ENCODE assay signal across 17 mouse cellular contexts in genomic region chr7:46380625-46381024, GRCm38 (mm10). TPM values are rescaled to one million over a fixed set of nuclear protein-coding genes. Genes with fewer than 3 reads are reported as not detected.
DNase-seq lines count a peak whose midpoint lies in the region; ATAC-seq and TF ChIP-seq lines count a peak whose summit lies in the region.
"Had no signal": no experiment of that assay in that cellular context is flagged by ENCODE, and none has a peak within 500 bp of the region (broad histone marks: within the 10 kb centered on the region; RNA-seq: fewer than 3 reads in every experiment).

No protein-coding gene starts in this region.

- H3K4me1 ChIP-seq in liver, postnatal 0 days (ENCODE audit: insufficient read depth): no peaks in the 10 kb centered on the region
- no peaks in the 10 kb centered on the region for H3K4me1 ChIP-seq in liver, embryonic 12.5 days
- no peaks in the 10 kb centered on the region for H3K4me1 ChIP-seq in ES-Bruce4 (ENCODE audit: control insufficient read depth, insufficient read depth, low read length)

- no peak overlapping the region for H3K9ac ChIP-seq in liver, postnatal 0 days (replicated peaks)
- H3K9ac ChIP-seq in liver, embryonic 12.5 days: no peak overlapping the region
- no peak overlapping the region for H3K9ac ChIP-seq in ES-Bruce4 (ENCODE audit: low read depth, poor library complexity, severe bottlenecking)
- H3K9ac ChIP-seq: embryonic facial prominence, embryonic 12.5 days; forebrain, embryonic 13.5 days; hindbrain, embryonic 14.5 days; lung, embryonic 15.5 days had no signal

- TF ChIP-seq CTCF in liver, postnatal 0 days (IDR thresholded peaks at IDR 0.05; ENCODE audit: low read depth): 0 out of 2 replicates have a peak, but pooled peaks have one; percentile 9
- peak; percentile 45 for TF ChIP-seq CTCF in ES-Bruce4 (IDR thresholded peaks at IDR 0.05; ENCODE audit: low read depth, low read length)

- WGBS in liver, postnatal 0 days (ENCODE audit: insufficient replicate concordance): 60% methylated on average over 9 of the region's 9 CpGs
- WGBS in liver, embryonic 12.5 days (ENCODE audit: insufficient replicate concordance): 58% methylated on average over 9 of the region's 9 CpGs

- peak; percentile 66; the same call in 1 of the 2 replicates for ATAC-seq in frontal cortex, adult (ENCODE audit: low TSS enrichment)
- no peak for ATAC-seq in liver, postnatal 0 days
- no peak for ATAC-seq in liver, embryonic 12.5 days
- ATAC-seq: forebrain, embryonic 13.5 days had no signal

- no peak overlapping the region for H3K4me2 ChIP-seq in liver, postnatal 0 days (ENCODE audit: low read depth, low read length)
- no peak overlapping the region for H3K4me2 ChIP-seq in liver, embryonic 12.5 days
- H3K4me2 ChIP-seq: embryonic facial prominence, embryonic 12.5 days; forebrain, embryonic 13.5 days; hindbrain, embryonic 14.5 days; lung, embryonic 15.5 days had no signal

- no peak overlapping the region for H3K27ac ChIP-seq in liver, postnatal 0 days (ENCODE audit: low read depth)
- H3K27ac ChIP-seq in liver, embryonic 12.5 days: no peak overlapping the region
- no peak overlapping the region for H3K27ac ChIP-seq in ES-Bruce4 (ENCODE audit: insufficient read depth, low read length)
- H3K27ac ChIP-seq: embryonic facial prominence, embryonic 12.5 days; forebrain, embryonic 13.5 days; hindbrain, embryonic 14.5 days; limb, embryonic 10.5 days; lung, embryonic 15.5 days had no signal

- H3K9me3 ChIP-seq in liver, postnatal 0 days (ENCODE audit: low read length): no peaks in the 10 kb centered on the region
- no peaks in the 10 kb centered on the region for H3K9me3 ChIP-seq in liver, embryonic 12.5 days (replicated peaks)
- no peaks in the 10 kb centered on the region for H3K9me3 ChIP-seq in ES-Bruce4 (replicated peaks; ENCODE audit: control insufficient read depth, insufficient read depth, low read length, poor library complexity, severe bottlenecking)
- H3K9me3 ChIP-seq: embryonic facial prominence, embryonic 12.5 days; forebrain, embryonic 13.5 days; limb, embryonic 10.5 days; lung, embryonic 15.5 days had no signal

- H3K27me3 ChIP-seq in liver, postnatal 0 days (ENCODE audit: insufficient read depth, low read length): peaks cover 36% of the 10 kb centered on the region
- H3K27me3 ChIP-seq in liver, embryonic 12.5 days (replicated peaks): peaks cover 49% of the 10 kb centered on the region
- no peaks in the 10 kb centered on the region for H3K27me3 ChIP-seq in ES-Bruce4 (ENCODE audit: control insufficient read depth, insufficient read depth, low read length, poor library complexity, severe bottlenecking)

- TF ChIP-seq EP300 in liver, postnatal 0 days (IDR thresholded peaks at IDR 0.05; ENCODE audit: low read depth): no peak
- TF ChIP-seq EP300 in ES-Bruce4 (IDR thresholded peaks at IDR 0.05; ENCODE audit: insufficient read depth, low read depth, low read length): no peak

- DNase-seq in frontal cortex, postnatal 10 days (ENCODE audit: low spot score in 2 of 2): no peak
- DNase-seq in liver, postnatal 0 days: no peak
- peak; percentile 70 for DNase-seq in brain, adult 2 months (ENCODE audit: low read depth, low spot score)
- no peak for DNase-seq in urinary bladder, postnatal 4 days (ENCODE audit: low spot score in 2 of 2)
- DNase-seq: gastrocnemius, postnatal 25 days; kidney, adult 9 months had no signal

- H3K4me3 ChIP-seq in liver, postnatal 0 days (ENCODE audit: low read depth, low read length): no peak overlapping the region
- no peak overlapping the region for H3K4me3 ChIP-seq in liver, embryonic 12.5 days
- no peak overlapping the region for H3K4me3 ChIP-seq in ES-Bruce4 (ENCODE audit: low read depth, low read length)
- H3K4me3 ChIP-seq: embryonic facial prominence, embryonic 12.5 days; forebrain, embryonic 13.5 days; limb, embryonic 10.5 days; lung, embryonic 15.5 days; megakaryocyte, embryonic 14.5 days; myocyte had no signal

- no peaks in the 10 kb centered on the region for H3K36me3 ChIP-seq in liver, postnatal 0 days (replicated peaks; ENCODE audit: insufficient read depth, low read length)
- no peaks in the 10 kb centered on the region for H3K36me3 ChIP-seq in liver, embryonic 12.5 days
- no peaks in the 10 kb centered on the region for H3K36me3 ChIP-seq in ES-Bruce4 (ENCODE audit: control insufficient read depth, insufficient read depth, low read length, poor library complexity, severe bottlenecking)
- H3K36me3 ChIP-seq: embryonic facial prominence, embryonic 12.5 days; limb, embryonic 10.5 days; lung, embryonic 15.5 days had no signal

- TF ChIP-seq POLR2A in ES-Bruce4 (IDR thresholded peaks at IDR 0.05; ENCODE audit: insufficient read depth, low read length): no peak

RNA-seq across cellular contexts. Expression of gene Myod1, which starts 4.4 kb away (rescaled TPM):
- polyA plus RNA-seq in liver, postnatal 0 days (2015; fragmentation: Nextera tagmentation; extraction: Ambion mirVana): 0.09 TPM in 1 of 2 replicates, not detected in the other
- 0.36 and 1.4 TPM in 2 replicates for polyA plus RNA-seq in liver, embryonic 12.5 days (2016; fragmentation: Nextera tagmentation; extraction: Ambion mirVana)
- not detected in 2 replicates for polyA plus RNA-seq in ES-Bruce4 (2011; ENCODE audit: insufficient read depth, insufficient read length, low read depth, missing spikeins)
- polyA plus RNA-seq: forebrain, embryonic 13.5 days; heart, embryonic 14.5 days had no signal

RNA-seq across cellular contexts. Expression of gene Kcnc1, which starts 15.7 kb away (rescaled TPM):
- polyA plus RNA-seq in liver, postnatal 0 days (2015; fragmentation: Nextera tagmentation; extraction: Ambion mirVana): 0.07 TPM in 1 of 2 replicates, not detected in the other
- 0.10 and 0.17 TPM in 2 replicates for polyA plus RNA-seq in liver, embryonic 12.5 days (2016; fragmentation: Nextera tagmentation; extraction: Ambion mirVana)
- polyA plus RNA-seq in ES-Bruce4 (2011; ENCODE audit: insufficient read depth, insufficient read length, low read depth, missing spikeins): 0.07 TPM in 1 of 2 replicates, not detected in the other
- polyA plus RNA-seq: heart, embryonic 14.5 days had no signal
